Mouse (Mus musculus): ENCODE measurements around the gene 9830107B12Rik.

- TF ChIP-seq CTCF (IDR thresholded peaks at IDR 0.05; ENCODE audit: low read depth, low read length) (no peak), POLR2A (IDR thresholded peaks at IDR 0.05; ENCODE audit: extremely low read depth, insufficient read depth, low read length) (no peak)
These were observed 52.7 kb downstream of the 9830107B12Rik start for GRCm38 (mm10) chr17:48093286-48093817.

Data from liver, adult 2 months (tissue).